Mouse (Mus musculus): ENCODE measurements around the gene Ski.

Ski gene

GRCm38 (mm10) chr4:155214793-155215192 lies 7.6 kb downstream of the Ski start:
- no peak for DNase-seq (ENCODE audit: low read depth in 1 of 2, low spot score in 2 of 2)

GRCm38 (mm10) chr4:155214188-155214587 lies 8.2 kb downstream of the Ski start:
- DNase-seq (ENCODE audit: low read depth in 1 of 2, low spot score in 2 of 2), result no peak

- no peak for DNase-seq (ENCODE audit: low read depth in 1 of 2, low spot score in 2 of 2)
Measured at GRCm38 (mm10) chr4:155213752-155214054, 8.7 kb downstream of the Ski start.

GRCm38 (mm10) chr4:155213052-155213751 lies 9.2 kb downstream of the Ski start:
- no peak for DNase-seq (ENCODE audit: low read depth in 1 of 2, low spot score in 2 of 2)

GRCm38 (mm10) chr4:155209494-155209893 lies 12.9 kb downstream of the Ski start:
- no peak for DNase-seq (ENCODE audit: low read depth in 1 of 2, low spot score in 2 of 2)

GRCm38 (mm10) chr4:155209079-155209478 lies 13.3 kb downstream of the Ski start:
- DNase-seq (ENCODE audit: low read depth in 1 of 2, low spot score in 2 of 2), result no peak

GRCm38 (mm10) chr4:155208613-155209012 lies 13.8 kb downstream of the Ski start:
- DNase-seq (ENCODE audit: low read depth in 1 of 2, low spot score in 2 of 2), result no peak

GRCm38 (mm10) chr4:155207841-155208240 lies 14.6 kb downstream of the Ski start:
- DNase-seq (ENCODE audit: low read depth in 1 of 2, low spot score in 2 of 2), result no peak

GRCm38 (mm10) chr4:155206498-155206897 lies 15.9 kb downstream of the Ski start:
- no peak for DNase-seq (ENCODE audit: low read depth in 1 of 2, low spot score in 2 of 2)

GRCm38 (mm10) chr4:155205919-155206318 lies 16.5 kb downstream of the Ski start:
- no peak for DNase-seq (ENCODE audit: low read depth in 1 of 2, low spot score in 2 of 2)

- no peak for DNase-seq (ENCODE audit: low read depth in 1 of 2, low spot score in 2 of 2)
Measured at GRCm38 (mm10) chr4:155201764-155202163, 20.6 kb downstream of the Ski start.

- peak; percentile 60 to 61 for DNase-seq (ENCODE audit: low read depth in 1 of 2, low spot score in 2 of 2)
Measured at GRCm38 (mm10) chr4:155200861-155201390, 21.5 kb downstream of the Ski start.

- no peak for DNase-seq (ENCODE audit: low read depth in 1 of 2, low spot score in 2 of 2)
Measured at GRCm38 (mm10) chr4:155197726-155198125, 24.7 kb downstream of the Ski start.

GRCm38 (mm10) chr4:155195204-155195603 lies 27.2 kb downstream of the Ski start:
- no peak for DNase-seq (ENCODE audit: low read depth in 1 of 2, low spot score in 2 of 2)

GRCm38 (mm10) chr4:155190275-155190674 lies 32.1 kb downstream of the Ski start:
- no peak for DNase-seq (ENCODE audit: low read depth in 1 of 2, low spot score in 2 of 2)

- DNase-seq (ENCODE audit: low read depth in 1 of 2, low spot score in 2 of 2), result no peak
Measured at GRCm38 (mm10) chr4:155189711-155190139, 32.7 kb downstream of the Ski start.

- DNase-seq (ENCODE audit: low read depth in 1 of 2, low spot score in 2 of 2), result no peak
Measured at GRCm38 (mm10) chr4:155188803-155189202, 33.6 kb downstream of the Ski start.

- DNase-seq (ENCODE audit: low read depth in 1 of 2, low spot score in 2 of 2), result no peak
Measured at GRCm38 (mm10) chr4:155188341-155188740, 34.1 kb downstream of the Ski start.

- DNase-seq (ENCODE audit: low read depth in 1 of 2, low spot score in 2 of 2), result peak in 1 of 2 experiments; percentile 38
Measured at GRCm38 (mm10) chr4:155187192-155187674, 35.2 kb downstream of the Ski start.

- DNase-seq (ENCODE audit: low read depth in 1 of 2, low spot score in 2 of 2), result no peak
Measured at GRCm38 (mm10) chr4:155185845-155186244, 36.5 kb downstream of the Ski start.

- no peak for DNase-seq (ENCODE audit: low read depth in 1 of 2, low spot score in 2 of 2)
Measured at GRCm38 (mm10) chr4:155184248-155185070, 37.9 kb downstream of the Ski start.

- DNase-seq (ENCODE audit: low read depth in 1 of 2, low spot score in 2 of 2), result no peak
Measured at GRCm38 (mm10) chr4:155183201-155183600, 39.2 kb downstream of the Ski start.
